Mouse (Mus musculus) liver, embryonic 14.5 days (tissue): ENCODE measurements around the gene Aifm3.

Experiments
- CTCF ChIP-seq: IDR thresholded peaks from 2 replicates; pipeline ENCODE4 v1.5.1; 2016; ENCODE audit warnings: antibody characterized with exemption, low read depth, control low read depth
- EP300 ChIP-seq: IDR thresholded peaks from 2 replicates; pipeline ENCODE4 v1.6.1; 2016; ENCODE audit warnings: antibody characterized with exemption, low read depth

DNA sequence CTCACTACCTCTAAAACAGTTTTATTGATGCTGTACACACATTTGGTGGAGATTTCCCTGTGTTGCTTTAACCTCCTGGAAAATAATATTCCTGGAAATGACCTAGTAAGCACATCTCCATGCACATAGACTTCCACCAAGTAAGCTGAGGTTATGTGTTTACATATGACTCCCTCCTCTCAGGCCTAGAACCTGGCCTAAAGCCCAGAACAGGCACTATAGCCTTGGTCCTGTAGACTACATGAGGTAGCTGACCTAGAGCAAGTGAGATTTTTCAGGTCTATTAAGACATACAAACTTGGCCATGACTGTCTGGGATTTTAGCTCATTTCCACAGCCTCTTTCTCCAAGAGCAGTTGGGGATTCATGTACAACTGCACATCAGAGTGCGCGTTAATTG, 20.7 kb downstream of the Aifm3 start:
- TF ChIP-seq CTCF (no peak), EP300 (no peak)
